Mouse (Mus musculus) embryonic facial prominence, embryonic 13.5 days (tissue): ENCODE data around the gene Rpl27a. TPM values are rescaled to one million over a fixed set of nuclear protein-coding genes. Genes with fewer than 3 reads are reported as not detected.

Experiments
- ATAC-seq: fragments of 200-750 bp; cut with Nextera tagmentation; 2 replicates; pipeline ENCODE4 v1.8.0; 2017; ENCODE audit warnings: low read depth; ENCODE audit not compliant: insufficient number of reproducible peaks, insufficient read depth, low FRiP score, low TSS enrichment
- H3K27ac ChIP-seq: fragments of 300-500 bp; sonication (generic); 2 replicates; pipeline ENCODE4 v1.5.1; 2015; ENCODE audit warnings: moderate library complexity, mild to moderate bottlenecking, inconsistent platforms
- H3K27me3 ChIP-seq: fragments of 300-500 bp; sonication (generic); 2 replicates; pipeline ENCODE4 v1.6.1; 2015; ENCODE audit warnings: mild to moderate bottlenecking, inconsistent platforms
- H3K36me3 ChIP-seq: fragments of 300-500 bp; sonication (generic); 2 replicates; pipeline ENCODE4 v1.6.1; 2015; ENCODE audit warnings: mild to moderate bottlenecking, inconsistent platforms
- H3K4me1 ChIP-seq: fragments of 300-500 bp; sonication (generic); 2 replicates; pipeline ENCODE4 v1.6.1; 2015; ENCODE audit warnings: inconsistent platforms
- H3K4me2 ChIP-seq: fragments of 300-500 bp; sonication (generic); 2 replicates; pipeline ENCODE4 v1.6.1; 2015; ENCODE audit warnings: moderate library complexity, mild to moderate bottlenecking, inconsistent platforms
- H3K4me3 ChIP-seq: fragments of 300-500 bp; sonication (generic); 2 replicates; pipeline ENCODE4 v1.5.1; 2015; ENCODE audit warnings: mild to moderate bottlenecking, inconsistent platforms
- H3K9ac ChIP-seq: fragments of 300-500 bp; sonication (generic); 2 replicates; pipeline ENCODE4 v1.6.1; 2015; ENCODE audit warnings: mild to moderate bottlenecking, inconsistent platforms
- H3K9me3 ChIP-seq: fragments of 300-500 bp; sonication (generic); 2 replicates; pipeline ENCODE4 v1.6.1; 2016; ENCODE audit warnings: inconsistent platforms
- WGBS: fragments of 180-500 bp; shearing (Covaris S2); methylation state at CpG from one replicate; pipeline ENCODE4 v1.1.7; 2015; ENCODE audit warnings: mixed read lengths; 5-methylcytosine and 5-hydroxymethylcytosine counted together
- polyA plus RNA-seq: library from polyadenylated mRNA; unstranded; fragments of >200 nt; fragmentation: Nextera tagmentation; extraction: Ambion mirVana; gene quantifications from 2 replicates; pipeline ENCODE4 v1.2.1, GENCODE M21; 2015

Gene Rpl27a
- polyA plus RNA-seq, 1 experiment from 2014 or later: 159 TPM

DNA sequence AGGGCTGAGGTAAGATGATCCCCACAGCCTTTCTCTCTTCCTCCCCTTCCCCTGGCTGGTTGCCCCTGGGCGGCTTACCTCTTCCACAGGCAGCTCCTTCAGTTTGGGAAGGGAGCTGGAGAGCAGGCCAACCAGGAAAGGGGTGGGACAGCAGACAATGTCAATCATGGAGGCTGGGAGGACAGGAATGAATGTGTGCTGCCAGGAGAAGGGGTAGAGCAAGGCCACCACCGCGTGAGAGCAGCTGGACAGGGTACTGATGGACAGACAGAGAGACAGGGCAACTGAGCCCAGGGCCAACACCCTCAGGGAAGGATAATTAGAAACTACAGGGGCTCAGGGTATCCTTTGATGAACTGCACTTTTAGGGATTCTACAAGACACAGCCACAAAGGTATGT, 8.6 kb downstream of the Rpl27a start:
- 53% methylated on average over 3 of the region's 3 CpGs for WGBS
- peaks cover 85% of the 10 kb centered on the region for H3K36me3 ChIP-seq
- no peak for ATAC-seq
- H3K27me3 ChIP-seq: no peaks in the 10 kb centered on the region
- H3K27ac ChIP-seq: peak overlapping the region; percentile 48; the same call in 1 of the 2 replicates
- no peak overlapping the region for H3K4me3 ChIP-seq
- no peak overlapping the region for H3K9ac ChIP-seq
- H3K9me3 ChIP-seq: no peaks in the 10 kb centered on the region
- peaks cover 5% of the 10 kb centered on the region; the same call in 1 of the 2 replicates for H3K4me1 ChIP-seq
- no peak overlapping the region for H3K4me2 ChIP-seq

DNA sequence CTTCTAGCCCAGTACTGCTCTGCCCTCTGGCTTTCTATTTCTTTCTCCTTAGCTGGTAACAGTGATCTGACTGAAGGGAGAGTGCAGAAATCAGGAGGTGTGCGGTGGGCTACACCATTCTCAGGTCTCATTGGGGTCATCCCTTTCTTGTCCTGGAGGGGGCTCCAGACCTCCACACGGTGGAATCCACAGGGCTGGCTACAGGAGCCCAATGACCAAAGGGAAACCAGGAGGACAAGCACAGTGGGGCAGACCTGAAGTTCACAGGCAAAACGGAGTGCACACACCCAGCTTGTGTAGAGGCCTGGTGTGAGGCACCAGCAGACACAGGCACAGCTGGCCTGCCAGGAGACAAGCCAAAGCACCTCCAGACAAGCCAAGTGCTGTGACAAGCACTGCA, 9.4 kb downstream of the Rpl27a start:
- Histone ChIP-seq H3K9me3 (no peaks in the 10 kb centered on the region), H3K4me1 (no peaks in the 10 kb centered on the region), H3K27ac (no peak overlapping the region), H3K4me2 (no peak overlapping the region), H3K27me3 (no peaks in the 10 kb centered on the region), H3K36me3 (peaks cover 84% of the 10 kb centered on the region), H3K9ac (no peak overlapping the region), H3K4me3 (no peak overlapping the region)
- ATAC-seq: no peak
- 22% methylated on average over 3 of the region's 3 CpGs for WGBS

DNA sequence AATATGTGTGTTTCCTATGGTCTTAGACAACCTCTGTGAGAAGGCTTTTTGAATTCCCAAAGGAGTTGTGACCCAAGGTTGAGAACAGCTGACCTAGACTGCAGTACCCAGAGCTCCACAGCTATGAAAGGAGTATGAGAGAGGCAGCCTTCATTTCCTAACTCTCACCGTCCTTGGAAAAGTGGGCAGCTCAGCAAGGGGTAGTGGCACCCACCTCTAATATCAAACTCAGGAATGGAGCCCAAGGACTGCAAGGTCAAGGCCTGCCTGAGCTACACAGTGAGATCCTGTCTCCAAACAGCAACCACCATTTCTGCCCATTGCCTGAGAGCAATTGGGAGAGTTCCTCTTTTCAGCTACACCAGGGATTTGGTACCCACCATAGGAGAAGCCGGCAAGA, 10.8 kb downstream of the Rpl27a start:
- WGBS: 89% methylated on average over 2 of the region's 2 CpGs
- Histone ChIP-seq H3K36me3 (peaks cover 84% of the 10 kb centered on the region), H3K27me3 (no peaks in the 10 kb centered on the region), H3K4me1 (no peaks in the 10 kb centered on the region), H3K9ac (no peak overlapping the region), H3K27ac (no peak overlapping the region), H3K4me2 (no peak overlapping the region), H3K9me3 (no peaks in the 10 kb centered on the region), H3K4me3 (no peak overlapping the region)
- no peak for ATAC-seq

DNA sequence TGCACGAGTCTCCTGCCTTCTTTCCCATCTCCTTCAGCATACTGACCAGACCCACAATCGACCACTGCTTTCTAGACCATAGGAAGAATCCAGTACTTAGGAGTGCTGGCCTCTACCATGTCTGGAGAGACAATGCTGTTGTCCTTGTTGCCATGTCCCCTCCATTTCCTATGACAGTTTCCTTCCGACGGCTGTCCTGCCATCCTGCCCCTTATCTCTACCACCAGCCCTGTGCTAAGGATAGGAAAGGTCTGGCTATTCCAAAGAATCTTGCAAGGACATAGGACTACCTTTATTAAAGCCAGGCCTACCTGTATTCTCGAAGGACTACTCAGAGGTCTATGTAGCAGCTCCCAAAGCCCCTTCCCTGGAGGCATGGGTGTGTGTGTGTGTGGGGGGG, 12.6 kb downstream of the Rpl27a start:
- Histone ChIP-seq H3K4me1 (peaks cover 9% of the 10 kb centered on the region), H3K27me3 (no peaks in the 10 kb centered on the region), H3K4me2 (no peak overlapping the region), H3K36me3 (peaks cover 82% of the 10 kb centered on the region), H3K4me3 (no peak overlapping the region), H3K27ac (no peak overlapping the region), H3K9ac (no peak overlapping the region), H3K9me3 (no peaks in the 10 kb centered on the region)
- 81% methylated on average over 5 of the region's 5 CpGs for WGBS
- ATAC-seq: no peak

DNA sequence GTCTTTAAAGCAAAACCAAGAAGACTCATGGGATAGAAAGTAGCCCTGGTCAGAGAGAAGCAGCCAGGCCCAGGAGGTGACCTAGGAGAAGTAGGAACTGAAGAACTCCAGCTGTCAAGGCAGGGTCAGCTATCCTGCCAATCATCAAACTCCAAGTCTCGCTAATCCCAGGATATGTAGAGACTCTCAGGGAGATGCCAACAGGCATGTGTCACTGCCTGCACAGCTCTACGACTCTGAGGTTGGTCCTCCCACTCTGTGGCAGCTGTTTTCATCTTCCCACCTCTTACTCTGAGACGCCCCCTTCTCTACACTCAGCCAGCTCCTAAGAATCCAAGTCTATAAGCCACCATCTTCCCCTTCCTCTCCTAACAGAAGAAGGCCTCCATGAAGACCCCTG, 13.7 kb downstream of the Rpl27a start:
- ATAC-seq: no peak
- peaks cover 74% of the 10 kb centered on the region for H3K36me3 ChIP-seq

DNA sequence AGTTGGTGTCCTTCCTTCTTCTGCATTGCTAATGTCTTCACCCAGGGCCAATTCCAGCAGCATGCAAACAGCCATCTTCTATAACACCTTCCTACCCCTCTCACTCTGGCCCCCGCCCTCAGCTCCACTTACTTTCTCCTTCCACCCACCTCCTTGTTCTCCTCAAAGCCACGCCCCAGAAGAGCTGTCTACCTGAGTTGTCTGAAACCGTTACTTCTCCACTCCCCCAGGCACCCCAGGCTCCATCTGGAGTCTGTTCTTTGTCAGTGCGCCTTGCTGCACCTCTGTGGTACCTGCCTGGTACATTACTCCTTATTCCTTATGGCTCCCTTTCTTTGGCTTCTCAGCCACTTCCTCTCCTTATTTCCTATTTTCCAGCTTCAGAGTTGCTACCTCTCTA, 14.2 kb downstream of the Rpl27a start:
- Histone ChIP-seq H3K4me3 (no peak overlapping the region), H3K4me1 (peaks cover 15% of the 10 kb centered on the region), H3K27ac (no peak overlapping the region), H3K9me3 (no peaks in the 10 kb centered on the region), H3K9ac (no peak overlapping the region), H3K36me3 (peaks cover 72% of the 10 kb centered on the region), H3K27me3 (no peaks in the 10 kb centered on the region), H3K4me2 (no peak overlapping the region)
- no peak for ATAC-seq
- 82% methylated on average over 4 of the region's 4 CpGs for WGBS

More for the DNA sequence above, 13.7 kb downstream of the Rpl27a start:
- Histone ChIP-seq H3K4me3 (no peak overlapping the region), H3K27ac (no peak overlapping the region), H3K9me3 (no peaks in the 10 kb centered on the region), H3K9ac (no peak overlapping the region), H3K27me3 (no peaks in the 10 kb centered on the region), H3K4me1 (peaks cover 15% of the 10 kb centered on the region), H3K4me2 (no peak overlapping the region)
- 69% methylated on average over 3 of the region's 3 CpGs for WGBS

DNA sequence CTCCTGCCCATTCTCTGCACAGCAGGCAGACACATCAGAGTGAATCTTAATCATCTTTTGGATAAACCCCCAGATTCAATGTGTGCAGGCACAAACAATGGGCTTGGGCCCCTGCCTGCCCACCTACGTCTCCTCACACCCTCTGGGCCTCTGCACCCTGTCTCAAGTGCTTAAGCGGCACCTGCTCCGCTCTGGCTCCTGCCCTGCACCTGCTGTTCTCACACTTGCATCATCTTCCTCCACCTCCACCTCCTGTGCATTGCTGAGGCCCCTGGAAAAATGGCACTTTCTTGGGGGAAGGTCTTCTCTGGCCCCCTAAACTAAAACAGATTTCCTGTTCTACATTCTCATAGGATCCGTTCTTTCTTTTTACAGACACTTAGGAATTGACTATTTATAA, 14.9 kb downstream of the Rpl27a start:
- Histone ChIP-seq H3K27me3 (no peaks in the 10 kb centered on the region), H3K9ac (no peak overlapping the region), H3K4me1 (peaks cover 15% of the 10 kb centered on the region), H3K9me3 (no peaks in the 10 kb centered on the region), H3K4me2 (no peak overlapping the region), H3K36me3 (peaks cover 72% of the 10 kb centered on the region), H3K27ac (no peak overlapping the region), H3K4me3 (no peak overlapping the region)
- 87% methylated on average over 4 of the region's 4 CpGs for WGBS
- ATAC-seq: no peak

DNA sequence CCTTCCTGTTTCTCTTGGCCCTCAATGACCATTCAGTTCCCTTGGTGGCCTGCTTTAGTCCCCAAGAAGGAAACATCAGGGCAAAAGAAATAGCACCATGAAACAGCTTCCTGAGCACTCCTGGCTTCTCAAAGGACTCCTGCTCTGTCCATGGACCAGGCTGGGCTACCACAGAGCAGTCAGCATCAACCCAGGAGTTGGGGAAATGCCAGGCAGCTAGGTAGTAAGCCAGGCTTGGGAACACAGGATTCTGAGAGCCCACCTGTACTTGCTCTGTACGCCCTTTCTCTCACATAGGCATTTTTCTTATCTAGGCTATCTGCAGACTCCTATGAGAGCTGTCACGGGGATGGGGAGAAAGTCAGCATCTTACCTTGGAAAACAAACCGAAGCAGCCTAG, 16.0 kb downstream of the Rpl27a start:
- no peak overlapping the region for H3K4me3 ChIP-seq
- ATAC-seq: no peak
- no peaks in the 10 kb centered on the region for H3K27me3 ChIP-seq
- no peaks in the 10 kb centered on the region for H3K9me3 ChIP-seq
- H3K4me2 ChIP-seq: no peak overlapping the region
- H3K27ac ChIP-seq: no peak overlapping the region
- no peak overlapping the region for H3K9ac ChIP-seq
- peaks cover 76% of the 10 kb centered on the region for H3K36me3 ChIP-seq
- H3K4me1 ChIP-seq: peaks cover 15% of the 10 kb centered on the region
- WGBS: 95% methylated on average over 3 of the region's 3 CpGs

DNA sequence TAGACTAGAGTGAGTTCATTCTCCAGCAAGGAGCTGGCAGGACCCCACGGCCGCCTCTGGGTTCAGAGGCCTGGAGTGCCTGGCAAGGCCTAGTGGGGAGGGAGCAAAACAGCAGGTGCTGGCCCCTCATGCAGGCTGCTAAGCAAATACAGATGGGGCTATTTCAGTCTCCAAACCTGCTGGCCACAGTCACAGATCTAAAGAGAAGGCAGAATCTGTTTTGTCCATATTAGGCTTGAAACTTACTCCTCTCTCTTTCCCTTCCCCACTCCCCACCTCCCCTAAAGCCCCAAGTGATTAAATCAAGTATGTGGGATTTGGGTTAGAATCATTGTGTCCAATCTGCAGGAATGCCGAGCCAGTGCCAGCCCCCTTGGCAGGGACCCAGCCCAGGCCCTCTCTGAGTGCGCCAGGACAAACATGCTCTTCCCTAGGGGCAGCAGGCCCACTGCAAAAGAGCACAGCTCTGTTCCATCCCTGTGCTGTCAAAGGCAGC, 17.6 kb downstream of the Rpl27a start:
- no peak overlapping the region for H3K4me3 ChIP-seq
- 0 out of 2 replicates have a peak overlapping the region, but pooled peaks have one; percentile 18 for H3K4me2 ChIP-seq
- peaks cover 77% of the 10 kb centered on the region for H3K36me3 ChIP-seq
- H3K27me3 ChIP-seq: no peaks in the 10 kb centered on the region
- peak overlapping the region; percentile 85 for H3K27ac ChIP-seq
- WGBS: 41% methylated on average over 4 of the region's 4 CpGs
- peaks cover 15% of the 10 kb centered on the region for H3K4me1 ChIP-seq
- peak overlapping the region; percentile 16; the same call in 1 of the 2 replicates for H3K9ac ChIP-seq
- peak; percentile 80 for ATAC-seq
- H3K9me3 ChIP-seq: no peaks in the 10 kb centered on the region

DNA sequence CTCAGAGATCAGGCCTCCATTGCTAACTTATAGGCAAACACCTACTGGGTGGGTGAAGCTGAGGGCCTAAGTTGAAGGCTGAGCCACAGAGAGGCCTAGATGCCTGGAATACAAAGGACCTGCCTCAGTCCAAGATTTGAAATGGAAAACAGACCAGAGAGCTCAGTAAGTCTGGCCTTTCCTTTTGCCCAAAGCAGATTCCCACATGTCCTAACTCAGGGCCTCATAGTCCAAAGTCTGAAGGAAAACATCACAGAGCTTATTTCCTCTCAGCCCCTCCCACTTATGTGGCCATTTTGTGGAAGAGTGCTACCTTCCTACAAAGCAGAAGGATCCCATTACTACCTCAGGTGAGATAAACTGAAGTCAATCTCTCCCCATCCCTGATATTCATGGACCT, 22.0 kb downstream of the Rpl27a start:
- H3K27me3 ChIP-seq: no peaks in the 10 kb centered on the region
- ATAC-seq: no peak
- no peak overlapping the region for H3K4me3 ChIP-seq
- peaks cover 75% of the 10 kb centered on the region for H3K36me3 ChIP-seq
- H3K27ac ChIP-seq: no peak overlapping the region
- H3K9me3 ChIP-seq: no peaks in the 10 kb centered on the region
- peaks cover 11% of the 10 kb centered on the region for H3K4me1 ChIP-seq
- no peak overlapping the region for H3K9ac ChIP-seq
- no peak overlapping the region for H3K4me2 ChIP-seq

DNA sequence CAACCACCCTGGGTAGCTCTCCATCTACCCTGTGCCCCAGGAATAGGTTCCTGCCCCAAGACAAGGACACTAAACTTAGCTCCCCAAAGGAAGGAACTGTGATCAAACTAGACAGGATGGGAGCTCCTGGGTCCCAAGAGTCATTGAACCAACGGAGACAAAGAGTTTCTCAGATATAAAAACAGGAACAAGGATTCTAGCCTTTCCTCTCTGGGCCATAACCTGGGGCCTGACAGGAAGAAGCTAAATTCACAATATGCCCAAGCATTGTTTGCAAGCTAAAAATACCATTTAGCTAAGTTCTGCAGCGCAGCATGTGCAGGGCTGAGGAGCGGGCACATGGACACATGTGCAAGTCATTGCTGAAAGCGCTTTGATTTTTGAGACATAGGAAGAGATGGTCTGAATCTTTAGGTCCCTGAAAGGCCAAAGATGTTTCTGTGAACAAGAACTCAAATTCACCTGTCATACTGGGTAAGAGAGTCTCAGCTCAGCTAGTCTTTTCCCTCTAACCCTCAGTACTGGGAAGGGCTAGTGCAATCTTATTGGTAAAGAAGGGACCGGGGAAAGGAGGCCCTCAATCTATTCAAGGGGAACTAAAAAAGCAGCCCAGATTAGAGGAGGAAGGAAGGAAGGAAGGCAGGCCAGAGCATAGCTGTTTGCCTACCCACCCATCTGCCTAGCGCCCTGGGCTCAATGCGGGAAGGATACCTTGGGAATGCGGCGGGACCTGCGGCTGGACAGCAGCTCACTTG, 22.8 kb downstream of the Rpl27a start:
- Histone ChIP-seq H3K4me1 (peaks cover 8% of the 10 kb centered on the region), H3K4me2 (no peak overlapping the region), H3K9ac (0 out of 2 replicates have a peak overlapping the region, but pooled peaks have one; percentile 6), H3K9me3 (no peaks in the 10 kb centered on the region), H3K36me3 (peaks cover 70% of the 10 kb centered on the region), H3K4me3 (no peak overlapping the region), H3K27me3 (no peaks in the 10 kb centered on the region), H3K27ac (0 out of 2 replicates have a peak overlapping the region, but pooled peaks have one; percentile 7)
- WGBS: 90% methylated on average over 10 of the region's 10 CpGs
- no peak for ATAC-seq

DNA sequence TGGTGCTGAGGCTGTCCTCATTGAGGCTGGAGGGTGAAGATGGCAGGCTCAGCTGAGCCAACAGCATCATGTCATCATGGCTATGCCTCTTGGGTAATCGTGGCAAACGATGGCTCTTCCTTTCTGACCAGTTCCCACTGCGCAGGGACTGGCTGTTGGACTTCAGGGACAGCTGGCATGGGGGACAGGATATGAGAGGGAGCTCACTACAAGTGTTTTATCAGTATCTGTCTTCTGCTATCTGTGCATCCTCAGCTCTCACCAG, 23.3 kb downstream of the Rpl27a start:
- Histone ChIP-seq H3K9ac (0 out of 2 replicates have a peak overlapping the region, but pooled peaks have one; percentile 6), H3K27ac (0 out of 2 replicates have a peak overlapping the region, but pooled peaks have one; percentile 7), H3K4me1 (0 out of 2 replicates have a peak, but pooled peaks cover 7% of the 10 kb centered on the region), H3K4me2 (no peak overlapping the region), H3K4me3 (no peak overlapping the region), H3K27me3 (no peaks in the 10 kb centered on the region), H3K36me3 (peaks cover 72% of the 10 kb centered on the region), H3K9me3 (no peaks in the 10 kb centered on the region)
- WGBS: 94% methylated on average over 3 of the region's 3 CpGs
- no peak for ATAC-seq
